Mouse (Mus musculus) intestine, embryonic 15.5 days (tissue): ENCODE measurements around the gene Castor2. TPM values are rescaled to one million over a fixed set of nuclear protein-coding genes. Genes with fewer than 3 reads are reported as not detected.
A peak's percentile ranks its signal among the peaks of the same experiment; 100 is the strongest.

Experiments used
- ATAC-seq: fragments of 200-750 bp; cut with Nextera tagmentation; 2 replicates; pipeline ENCODE4 v1.8.0; 2017; ENCODE audit warnings: moderate TSS enrichment, moderate library complexity
- H3K27ac ChIP-seq: fragments of 300-500 bp; sonication (generic); 2 replicates; pipeline ENCODE4 v1.5.1; 2015; ENCODE audit warnings: mild to moderate bottlenecking, inconsistent platforms
- H3K27me3 ChIP-seq: fragments of 300-500 bp; sonication (generic); replicated peaks from 2 replicates; pipeline ENCODE4 v1.6.1; 2015; ENCODE audit warnings: inconsistent platforms
- H3K36me3 ChIP-seq: fragments of 300-500 bp; sonication (generic); 2 replicates; pipeline ENCODE4 v1.6.1; 2015; ENCODE audit warnings: inconsistent platforms
- H3K4me1 ChIP-seq: fragments of 300-500 bp; sonication (generic); replicated peaks from 2 replicates; pipeline ENCODE4 v1.6.1; 2015; ENCODE audit warnings: inconsistent platforms
- H3K4me2 ChIP-seq: fragments of 300-500 bp; sonication (generic); replicated peaks from 2 replicates; pipeline ENCODE4 v1.6.1; 2015; ENCODE audit warnings: mild to moderate bottlenecking, inconsistent platforms
- H3K4me3 ChIP-seq: fragments of 300-500 bp; sonication (generic); replicated peaks from 2 replicates; pipeline ENCODE4 v1.5.1; 2015; ENCODE audit warnings: inconsistent platforms
- H3K9ac ChIP-seq: fragments of 300-500 bp; sonication (generic); 2 replicates; pipeline ENCODE4 v1.6.1; 2015; ENCODE audit warnings: inconsistent platforms
- H3K9me3 ChIP-seq: fragments of 300-500 bp; sonication (generic); 2 replicates; pipeline ENCODE4 v1.6.1; 2016; ENCODE audit warnings: inconsistent platforms
- whole genome bisulfite sequencing: fragments of 180-500 bp; shearing (Covaris S2); methylation state at CpG from one replicate; pipeline ENCODE4 v1.1.7; 2015; 5-methylcytosine and 5-hydroxymethylcytosine counted together
- polyA plus RNA-seq: library from polyadenylated mRNA; unstranded; fragments of >200 nt; fragmentation: Nextera tagmentation; extraction: Ambion mirVana; gene quantifications from 2 replicates; pipeline ENCODE4 v1.2.1, GENCODE M21; 2015

Castor2 gene
- 5.1 and 7.7 TPM in 2 replicates for polyA plus RNA-seq

DNA sequence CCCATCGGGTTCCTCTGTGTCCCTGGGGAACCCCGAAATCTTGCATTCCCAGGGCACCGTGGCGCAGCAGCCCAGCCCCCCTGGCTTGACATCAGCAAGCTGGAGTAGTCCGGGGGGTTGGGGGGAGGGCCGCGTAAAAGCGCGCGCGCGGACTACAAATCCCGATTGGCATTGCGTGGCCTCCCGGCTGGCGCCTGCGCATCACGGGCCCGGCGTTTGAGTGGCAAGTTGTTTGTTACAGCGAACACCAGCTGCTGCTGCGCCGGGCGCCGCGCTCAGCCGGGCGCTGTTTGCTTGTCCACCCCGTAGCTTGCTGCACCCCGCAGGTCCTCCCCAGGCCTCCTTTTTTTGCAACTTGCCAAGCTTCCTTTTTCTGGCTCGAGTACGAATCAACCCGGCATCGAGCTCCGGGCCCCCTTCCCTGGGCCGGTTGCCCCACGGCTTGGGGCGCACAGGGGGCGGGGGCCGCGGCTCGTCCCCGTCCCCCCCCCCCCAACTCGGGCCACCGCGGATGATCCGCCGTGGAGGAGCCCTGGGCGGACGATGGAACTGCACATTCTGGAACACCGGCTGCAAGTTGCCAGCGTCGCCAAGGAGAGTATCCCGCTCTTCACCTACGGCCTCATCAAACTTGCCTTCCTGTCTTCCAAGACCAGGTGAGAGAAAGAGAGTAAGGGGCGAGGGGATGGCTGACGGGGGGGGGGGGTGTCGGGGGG, at the start of gene Castor2:
Castor2 (plus strand) TSS at position 216 of the 716 bp plus-strand sequence.
- peak; percentile 85 for ATAC-seq
- peak within 1 kb of the TSS; percentile 73 for H3K4me3 ChIP-seq
- under 1% methylated on average over 56 of the region's 58 CpGs for WGBS

GRCm38 (mm10) chr5:134050711-134051110, 48.8 kb upstream of the Castor2 start:
- H3K27ac ChIP-seq = no peak overlapping the region
- H3K4me1 ChIP-seq = no peaks in the 10 kb centered on the region; the same call in 1 of the 2 replicates
- H3K27me3 ChIP-seq = no peaks in the 10 kb centered on the region
- no peak overlapping the region for H3K4me2 ChIP-seq
- ATAC-seq = no peak
- H3K9ac ChIP-seq = no peak overlapping the region
- H3K9me3 ChIP-seq = no peaks in the 10 kb centered on the region
- no peak overlapping the region for H3K4me3 ChIP-seq
- 14% methylated on average over 10 of the region's 10 CpGs for WGBS
- no peaks in the 10 kb centered on the region for H3K36me3 ChIP-seq

More for the DNA sequence above, at the start of gene Castor2:
- Histone ChIP-seq H3K36me3 (no peaks in the 10 kb centered on the region), H3K27me3 (no peaks in the 10 kb centered on the region), H3K27ac (peak within 1 kb of the TSS; percentile 32; the same call in 1 of the 2 replicates), H3K9ac (peak within 1 kb of the TSS; percentile 75), H3K9me3 (no peaks in the 10 kb centered on the region), H3K4me2 (peak within 1 kb of the TSS; percentile 95), H3K4me1 (peaks cover 26% of the 10 kb centered on the region; the same call in 1 of the 2 replicates)

DNA sequence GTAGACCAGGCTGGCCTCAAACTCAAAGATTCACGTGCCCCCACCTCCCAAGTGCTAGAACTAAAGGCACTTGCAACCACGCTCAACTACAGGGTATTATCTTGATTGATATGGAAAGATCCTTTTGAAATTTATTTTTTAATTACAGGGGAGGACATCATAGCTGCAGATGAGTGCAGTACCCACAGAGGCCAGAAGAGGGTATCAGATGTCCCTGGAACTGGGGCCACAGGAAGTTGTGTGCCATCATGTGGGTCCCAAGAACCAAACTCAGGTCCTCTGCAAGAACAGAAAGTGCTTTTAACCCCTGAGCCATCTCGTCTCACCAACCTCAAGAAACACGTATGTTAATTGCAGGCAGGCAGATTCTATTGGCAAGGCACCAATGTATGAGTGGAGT, 46.9 kb upstream of the Castor2 start:
- 90% methylated on average over 4 of the region's 4 CpGs for WGBS
- Histone ChIP-seq H3K9ac (no peak overlapping the region), H3K4me1 (no peaks in the 10 kb centered on the region; the same call in 1 of the 2 replicates), H3K4me2 (no peak overlapping the region), H3K4me3 (no peak overlapping the region), H3K27ac (no peak overlapping the region), H3K27me3 (no peaks in the 10 kb centered on the region), H3K36me3 (no peaks in the 10 kb centered on the region), H3K9me3 (no peaks in the 10 kb centered on the region)
- no peak for ATAC-seq

DNA sequence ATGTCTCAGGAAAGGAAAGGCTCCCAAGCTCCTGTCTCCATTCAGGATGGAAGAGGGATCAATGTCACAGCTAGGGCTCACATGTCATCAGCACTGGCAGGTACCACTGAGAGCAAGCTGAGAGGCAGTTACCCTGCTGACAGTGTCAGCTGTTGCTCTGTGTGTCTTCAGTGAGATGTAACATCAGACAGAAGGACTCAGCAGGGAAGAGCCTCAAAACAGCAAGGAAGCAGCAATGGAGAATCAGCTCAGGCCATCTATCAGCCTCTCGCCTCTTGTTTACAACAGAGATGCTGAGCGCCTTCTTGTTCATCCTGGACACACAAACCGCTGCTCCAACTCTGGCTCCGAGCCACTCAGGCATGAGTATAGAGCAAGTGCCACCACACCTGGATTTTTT, 45.0 kb upstream of the Castor2 start:
- H3K9ac ChIP-seq = no peak overlapping the region
- no peak for ATAC-seq
- H3K36me3 ChIP-seq = no peaks in the 10 kb centered on the region
- peaks cover 4% of the 10 kb centered on the region; the same call in 1 of the 2 replicates for H3K4me1 ChIP-seq
- 75% methylated on average over 4 of the region's 4 CpGs for WGBS
- no peak overlapping the region for H3K4me3 ChIP-seq
- no peak overlapping the region for H3K27ac ChIP-seq
- H3K9me3 ChIP-seq = no peaks in the 10 kb centered on the region
- H3K27me3 ChIP-seq = no peaks in the 10 kb centered on the region
- no peak overlapping the region for H3K4me2 ChIP-seq

- ATAC-seq = no peak
- H3K4me3 ChIP-seq = no peak overlapping the region
- 53% methylated on average over 13 of the region's 13 CpGs for WGBS
- no peaks in the 10 kb centered on the region for H3K36me3 ChIP-seq
- H3K4me1 ChIP-seq = 0 out of 2 replicates have a peak, but pooled peaks cover 4% of the 10 kb centered on the region
- H3K27me3 ChIP-seq = no peaks in the 10 kb centered on the region
- no peaks in the 10 kb centered on the region for H3K9me3 ChIP-seq
- H3K27ac ChIP-seq = no peak overlapping the region
- H3K4me2 ChIP-seq = no peak overlapping the region
- no peak overlapping the region for H3K9ac ChIP-seq
Observed at GRCm38 (mm10) chr5:134058793-134059352, 40.6 kb upstream of the Castor2 start.

- H3K4me2 ChIP-seq = no peak overlapping the region
- peak; percentile 82 for ATAC-seq
- no peaks in the 10 kb centered on the region for H3K36me3 ChIP-seq
- H3K4me1 ChIP-seq = 0 out of 2 replicates have a peak, but pooled peaks cover 2% of the 10 kb centered on the region
- H3K9ac ChIP-seq = no peak overlapping the region
- no peak overlapping the region for H3K27ac ChIP-seq
- H3K4me3 ChIP-seq = no peak overlapping the region
- H3K9me3 ChIP-seq = no peaks in the 10 kb centered on the region
- 43% methylated on average over 15 of the region's 15 CpGs for WGBS
- H3K27me3 ChIP-seq = no peaks in the 10 kb centered on the region
Observed at GRCm38 (mm10) chr5:134063362-134064064, 36.0 kb upstream of the Castor2 start.

DNA sequence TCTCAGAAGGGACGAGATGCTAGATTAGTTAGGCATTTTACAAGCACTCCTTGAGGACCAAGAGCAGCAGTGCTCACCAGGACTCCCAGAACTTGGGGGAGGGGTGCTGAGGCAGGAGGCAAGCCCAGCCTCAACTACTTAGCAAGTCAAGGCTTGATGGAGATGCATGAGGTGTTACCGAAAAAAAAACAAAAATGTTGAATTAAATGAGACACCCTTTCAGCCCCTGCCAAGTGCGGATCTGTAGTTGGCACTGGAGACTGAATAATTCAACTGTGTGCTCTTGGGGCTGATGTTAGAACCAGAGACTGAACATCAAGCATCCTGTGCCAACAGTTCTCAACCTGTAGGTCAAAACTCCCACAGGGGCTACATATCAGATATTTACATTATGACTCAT, 33.2 kb upstream of the Castor2 start:
- H3K9ac ChIP-seq = no peak overlapping the region
- H3K9me3 ChIP-seq = no peaks in the 10 kb centered on the region
- H3K4me1 ChIP-seq = no peaks in the 10 kb centered on the region
- H3K36me3 ChIP-seq = no peaks in the 10 kb centered on the region
- ATAC-seq = no peak
- no peak overlapping the region for H3K27ac ChIP-seq
- no peaks in the 10 kb centered on the region for H3K27me3 ChIP-seq
- no peak overlapping the region for H3K4me3 ChIP-seq
- H3K4me2 ChIP-seq = no peak overlapping the region
- 43% methylated on average over 3 of the region's 3 CpGs for WGBS

DNA sequence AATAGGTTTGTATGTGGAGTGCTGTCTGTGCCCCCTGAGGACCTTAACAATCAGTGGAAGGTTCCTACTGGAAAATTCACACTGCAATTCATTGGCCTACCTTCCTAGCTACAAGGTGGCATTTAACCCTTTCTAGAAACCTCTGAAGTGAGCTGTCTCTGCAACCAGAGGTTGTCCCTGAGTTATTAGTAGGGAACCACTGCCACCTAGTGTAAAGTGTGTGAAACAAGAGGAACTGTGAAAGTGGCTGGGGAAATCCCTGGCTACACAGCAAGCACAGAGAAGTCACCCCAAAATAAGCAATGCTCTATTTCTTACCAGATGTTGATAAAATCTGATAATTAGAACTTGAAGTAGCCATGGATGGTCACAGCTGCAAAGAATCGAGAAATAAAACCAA, 31.6 kb upstream of the Castor2 start:
- Histone ChIP-seq H3K9me3 (no peaks in the 10 kb centered on the region), H3K27me3 (no peaks in the 10 kb centered on the region), H3K27ac (no peak overlapping the region), H3K4me3 (no peak overlapping the region), H3K9ac (no peak overlapping the region), H3K4me1 (no peaks in the 10 kb centered on the region), H3K36me3 (no peaks in the 10 kb centered on the region), H3K4me2 (no peak overlapping the region)
- WGBS = 27% methylated on average over 1 of the region's 1 CpGs
- ATAC-seq = no peak

DNA sequence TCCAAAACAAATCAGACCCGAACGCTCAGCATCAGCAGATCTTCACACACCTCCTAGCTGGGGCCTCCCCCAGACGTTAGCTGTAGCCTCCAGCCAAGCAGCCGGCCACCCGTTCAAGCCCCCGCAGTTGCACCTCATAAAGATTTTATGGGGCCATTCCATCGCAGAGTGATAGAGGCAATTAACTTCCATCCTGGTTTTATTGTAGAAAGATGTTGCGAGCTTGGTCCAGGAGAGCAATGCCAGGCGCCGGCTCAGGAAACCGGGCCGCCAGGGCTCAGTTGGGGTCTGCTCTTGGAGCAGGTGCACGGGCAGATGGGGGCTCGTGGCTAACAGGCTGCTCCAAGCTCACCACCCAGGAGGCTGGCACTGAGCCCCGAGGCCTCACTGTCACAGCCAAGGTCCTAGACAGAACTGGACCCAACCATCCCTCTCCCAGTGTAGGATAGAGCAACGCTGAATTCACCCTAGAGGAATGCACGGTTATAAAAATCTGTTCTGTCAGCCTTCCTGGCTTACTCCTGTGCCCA, 25.9 kb upstream of the Castor2 start:
- WGBS = 47% methylated on average over 17 of the region's 17 CpGs
- no peaks in the 10 kb centered on the region for H3K27me3 ChIP-seq
- H3K4me3 ChIP-seq = no peak overlapping the region
- no peaks in the 10 kb centered on the region for H3K9me3 ChIP-seq
- H3K9ac ChIP-seq = no peak overlapping the region
- no peaks in the 10 kb centered on the region for H3K36me3 ChIP-seq
- ATAC-seq = no peak
- H3K27ac ChIP-seq = no peak overlapping the region
- no peaks in the 10 kb centered on the region for H3K4me1 ChIP-seq
- no peak overlapping the region for H3K4me2 ChIP-seq

- no peak overlapping the region for H3K4me3 ChIP-seq
- ATAC-seq = no peak
- no peak overlapping the region for H3K9ac ChIP-seq
- H3K36me3 ChIP-seq = no peaks in the 10 kb centered on the region
- no peak overlapping the region for H3K27ac ChIP-seq
- H3K4me1 ChIP-seq = no peaks in the 10 kb centered on the region
- H3K27me3 ChIP-seq = no peaks in the 10 kb centered on the region
- no peak overlapping the region for H3K4me2 ChIP-seq
- H3K9me3 ChIP-seq = no peaks in the 10 kb centered on the region
Observed at GRCm38 (mm10) chr5:134074368-134074767, 25.1 kb upstream of the Castor2 start.

- Histone ChIP-seq H3K4me3 (no peak overlapping the region), H3K36me3 (no peaks in the 10 kb centered on the region), H3K9ac (no peak overlapping the region), H3K27ac (no peak overlapping the region), H3K4me2 (no peak overlapping the region), H3K27me3 (no peaks in the 10 kb centered on the region), H3K9me3 (no peaks in the 10 kb centered on the region), H3K4me1 (peaks cover 6% of the 10 kb centered on the region; the same call in 1 of the 2 replicates)
- ATAC-seq = no peak
- WGBS = 89% methylated on average over 11 of the region's 11 CpGs
Observed at GRCm38 (mm10) chr5:134076175-134076574, 23.3 kb upstream of the Castor2 start.
